Mouse (Mus musculus): ENCODE data around the gene Tnxb.

GRCm38 (mm10) chr17:34648141-34648890 lies 22.0 kb upstream of the Tnxb start:
- no peak for TF ChIP-seq CTCF (IDR thresholded peaks at IDR 0.05; ENCODE audit: low read depth, low read length)
- TF ChIP-seq POLR2A (IDR thresholded peaks at IDR 0.05; ENCODE audit: extremely low read depth, insufficient read depth, low read length), result no peak

Measured in liver, adult 2 months (tissue).